Mouse (Mus musculus) megakaryocyte, adult 5-6 weeks (primary cell): Measurements from ENCODE around the gene Gm5965. TPM values are rescaled to one million over a fixed set of nuclear protein-coding genes. Genes with fewer than 3 reads are reported as not detected.
"Not testable (repeated sequence)": the region's sequence is repeated elsewhere in the genome, so short reads cannot be mapped to it uniquely, and the experiment has no call there.

Experiments
- ATAC-seq: 2 replicates; pipeline ENCODE4 v1.8.0; 2016; ENCODE audit warnings: mild to moderate bottlenecking, inconsistent platforms; ENCODE audit not compliant: poor library complexity, severe bottlenecking
- total RNA-seq, 2 experiments: library from RNA; stranded (forward) in 1 of 2; stranded (reverse) in 1 of 2; fragments of 153-499, 151-499 nt in 1 of 2; fragments of 221-1000, 200-1000 nt in 1 of 2; gene quantifications; 2 replicates each; pipeline versions ENCODE4 v1.2.3 to v1.2.4; 2015 to 2017

The Gm5965 gene
- total RNA-seq (2015) = not detected in 2 replicates
- total RNA-seq (2017) = not detected in 2 replicates

DNA sequence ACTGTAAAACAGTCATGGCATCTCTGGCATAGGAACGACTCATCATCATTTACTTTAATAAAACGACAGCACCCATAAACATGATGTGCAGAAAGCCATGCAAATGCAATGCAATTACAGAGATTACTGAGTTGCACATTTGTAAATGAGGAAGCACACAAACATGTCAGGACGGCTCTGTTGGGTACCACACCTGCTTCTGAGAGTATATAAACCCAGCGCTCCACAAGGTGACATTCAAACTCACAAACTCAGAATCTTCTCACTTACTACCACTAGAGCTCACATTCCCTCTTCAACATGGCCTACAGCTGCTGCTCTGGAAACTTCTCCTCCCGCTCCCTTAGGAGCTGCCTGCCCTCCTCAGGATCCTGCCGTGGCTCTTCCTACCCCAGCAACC, at the start of gene Gm5965:
TSS of gene Gm5965 (plus strand) at position 301 of the 400 bp plus-strand sequence.
- ATAC-seq = no peak

DNA sequence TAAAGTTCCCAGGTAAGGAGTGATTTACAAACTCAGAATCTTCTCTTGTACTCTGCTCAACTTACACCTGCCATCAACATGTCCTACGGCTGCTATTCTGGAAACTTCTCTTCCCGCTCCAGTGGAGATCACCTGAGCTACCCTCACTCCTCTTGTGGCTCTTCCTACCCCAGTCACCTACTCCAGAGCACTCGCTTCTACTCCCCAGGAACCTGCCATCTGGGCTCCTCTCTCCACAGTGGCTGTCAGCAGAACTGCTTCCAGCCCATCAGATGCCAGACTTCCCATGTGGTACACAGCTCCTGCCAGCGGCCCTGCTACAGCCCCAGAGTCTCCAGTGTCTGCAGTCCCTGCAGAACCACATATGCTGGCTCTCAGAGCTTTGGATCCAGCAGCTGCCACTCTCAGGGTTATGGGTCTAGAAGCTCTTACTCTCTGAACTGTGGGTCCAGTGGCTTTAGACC, 48.9 kb upstream of the Gm5965 start, which contains the start of gene Krtap13-1:
TSS of gene Krtap13-1 (plus strand) at position 51 of the 464 bp plus-strand sequence.
- no peak for ATAC-seq

DNA sequence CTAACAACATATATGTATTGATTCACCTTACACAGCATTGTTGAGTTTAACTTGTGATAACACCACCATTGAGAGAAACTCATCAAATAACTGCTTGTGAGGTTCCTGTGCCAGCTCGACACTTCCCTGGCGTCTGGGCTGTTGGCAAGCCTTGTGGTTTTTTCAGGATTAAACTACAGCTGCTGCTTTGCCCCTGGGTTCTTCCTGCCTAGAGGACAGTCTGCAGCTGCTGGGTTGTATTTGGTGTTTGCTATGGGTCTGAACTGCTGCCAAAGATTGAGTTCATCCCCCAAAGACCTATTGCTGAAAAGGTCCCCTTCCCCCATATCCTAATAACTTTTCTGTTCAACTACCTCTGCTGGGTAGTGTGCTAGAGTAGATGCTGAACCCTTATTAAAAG, 42.3 kb upstream of the Gm5965 start:
- ATAC-seq = no peak

- ATAC-seq = no peak
Measured at GRCm38 (mm10) chr16:88744750-88745340, 32.9 kb upstream of the Gm5965 start.

DNA sequence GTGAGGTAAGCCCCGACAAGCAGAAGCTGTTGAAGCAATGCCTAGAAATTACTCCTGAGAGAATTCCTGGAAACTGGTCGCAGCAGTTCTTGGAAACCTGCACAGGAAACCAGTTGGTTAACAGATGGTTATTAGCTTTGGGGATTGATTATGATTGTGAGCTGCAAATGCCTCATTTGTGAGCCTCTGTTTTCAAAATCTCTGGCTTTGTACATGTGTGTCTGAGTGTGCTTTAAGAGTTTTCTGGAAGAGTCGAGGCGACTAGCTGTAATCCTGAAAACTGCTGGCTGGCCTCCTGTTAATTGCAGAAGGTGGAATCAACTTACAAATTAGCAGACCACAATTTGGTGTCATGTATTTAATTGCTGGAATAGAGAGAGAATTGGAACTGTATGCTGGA, 29.8 kb upstream of the Gm5965 start:
- no peak for ATAC-seq

DNA sequence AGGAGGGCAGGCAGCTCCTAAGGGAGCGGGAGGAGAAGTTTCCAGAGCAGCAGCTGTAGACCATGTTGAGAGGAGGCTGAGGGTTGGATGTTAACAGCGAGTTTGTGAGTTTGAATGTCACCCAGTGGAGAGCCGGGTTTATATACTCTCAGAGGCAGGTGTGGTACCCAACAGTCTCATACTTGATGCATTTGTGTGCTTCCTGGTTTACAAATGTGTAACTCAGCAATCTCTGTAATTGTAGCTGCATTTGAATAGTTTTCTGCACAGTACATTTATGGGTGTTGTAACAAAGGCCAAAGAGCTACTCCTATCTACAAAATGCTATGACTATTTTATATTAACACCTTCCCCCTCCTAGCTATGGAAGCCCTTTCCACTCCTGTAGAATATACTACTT, 26.2 kb upstream of the Gm5965 start, which contains the start of gene Krtap13:
TSS of gene Krtap13 (minus strand) at position 101 of the 400 bp plus-strand sequence.
- not testable (repeated sequence) for ATAC-seq

DNA sequence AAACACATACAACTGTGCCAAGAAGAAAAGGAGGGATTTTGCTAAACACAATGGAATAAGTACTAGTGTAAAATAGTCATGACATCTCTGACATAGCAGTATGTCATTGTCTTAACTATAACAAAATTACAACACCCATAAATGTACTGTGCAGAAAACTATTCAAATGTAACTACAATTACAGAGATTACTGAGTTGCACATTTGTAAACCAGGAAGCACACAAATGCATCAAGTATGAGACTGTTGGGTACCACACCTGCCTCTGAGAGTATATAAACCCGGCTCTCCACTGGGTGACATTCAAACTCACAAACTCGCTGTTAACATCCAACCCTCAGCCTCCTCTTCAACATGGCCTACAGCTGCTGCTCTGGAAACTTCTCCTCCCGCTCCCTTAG, 19.1 kb upstream of the Gm5965 start, which contains the start of gene 2310034C09Rik:
TSS of gene 2310034C09Rik (plus strand) at position 301 of the 400 bp plus-strand sequence.
- ATAC-seq = not testable (repeated sequence)

DNA sequence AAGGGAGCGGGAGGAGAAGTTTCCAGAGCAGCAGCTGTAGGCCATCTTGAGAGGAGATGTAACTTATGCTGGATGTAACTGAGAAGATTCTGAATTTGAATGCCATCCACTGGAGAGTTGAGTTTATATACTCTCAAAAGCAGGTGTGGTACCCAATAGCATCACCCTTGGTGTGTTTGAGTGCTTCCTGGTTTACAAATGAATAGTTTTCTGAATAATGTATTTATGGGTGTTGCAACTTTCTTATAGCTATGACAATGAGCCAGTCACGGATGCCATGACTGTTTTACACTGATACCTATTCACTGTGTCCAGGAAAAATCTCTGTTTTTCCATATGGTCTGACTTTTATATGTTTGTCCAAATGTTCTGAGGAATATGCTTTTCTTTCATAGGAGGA, 3.6 kb upstream of the Gm5965 start, which contains the start of gene 2310057N15Rik:
TSS of gene 2310057N15Rik (minus strand) at position 101 of the 400 bp plus-strand sequence.
- ATAC-seq = no peak

- ATAC-seq = no peak
Measured at GRCm38 (mm10) chr16:88786786-88787185, 9.1 kb downstream of the Gm5965 start.

DNA sequence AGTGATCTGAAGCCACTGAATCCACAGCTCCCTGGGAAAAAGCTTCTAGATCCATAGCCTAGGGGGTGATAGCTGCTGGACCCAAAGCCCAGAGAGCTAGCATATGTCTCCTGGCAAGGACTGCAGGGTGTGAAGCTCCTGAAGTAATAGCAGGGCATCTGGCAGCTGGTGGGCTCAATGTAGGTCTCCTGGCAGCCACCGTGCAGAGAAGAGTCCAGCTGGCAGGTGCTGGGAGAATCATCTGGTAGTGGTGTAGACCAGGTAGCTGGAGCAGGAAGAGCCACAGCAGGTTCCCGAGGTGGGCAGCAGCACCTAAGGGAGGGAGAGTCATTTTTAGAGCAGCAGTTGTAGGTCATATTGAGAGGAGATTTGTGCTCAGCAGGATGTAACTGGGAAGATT, 34.1 kb downstream of the Gm5965 start, which contains the start of gene Gm20741:
TSS of gene Gm20741 (minus strand) at position 394 of the 400 bp plus-strand sequence.
- no peak for ATAC-seq

DNA sequence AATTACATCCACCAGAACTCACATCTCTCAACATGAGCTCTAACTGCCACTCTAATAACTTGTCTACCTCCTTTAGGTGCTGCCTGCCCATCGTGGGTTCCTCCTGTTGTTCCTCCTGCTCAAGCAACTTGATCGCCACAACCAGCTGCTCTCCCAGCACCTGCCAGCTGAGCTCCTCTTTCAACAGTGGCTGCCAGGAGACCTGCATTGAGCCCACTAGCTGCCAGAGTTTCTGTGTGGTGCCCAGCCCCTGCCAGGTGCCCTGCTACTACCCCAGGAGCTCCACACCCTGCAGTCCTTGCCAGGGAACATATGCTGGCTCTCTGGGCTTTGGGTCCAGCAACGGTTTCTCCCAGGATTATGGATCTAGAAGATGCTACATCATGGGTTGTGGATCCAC, 42.4 kb downstream of the Gm5965 start, which contains the start of gene Krtap15:
TSS of gene Krtap15 (plus strand) at position 150 of the 400 bp plus-strand sequence.
- ATAC-seq = no peak

DNA sequence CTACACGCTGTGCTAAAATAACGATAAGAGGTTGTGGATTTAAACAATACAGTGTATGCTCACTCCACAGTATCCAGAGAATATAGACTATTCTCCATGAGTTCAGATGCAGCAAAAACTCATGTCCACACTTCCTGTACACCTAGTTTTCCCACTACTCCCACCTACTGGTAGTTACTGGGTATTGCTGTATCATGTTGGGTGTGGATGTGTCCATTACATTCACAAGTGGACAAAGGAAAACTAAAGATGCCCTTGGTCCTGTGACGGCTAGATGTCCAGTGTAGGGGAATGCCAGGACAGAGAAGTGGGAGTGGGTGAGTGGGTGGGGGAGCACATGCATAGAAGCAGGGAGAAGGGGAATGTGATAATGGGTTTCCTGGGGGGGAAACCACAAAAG, 46.0 kb downstream of the Gm5965 start:
- ATAC-seq = no peak

GRCm38 (mm10) chr16:88826095-88826652, 48.5 kb downstream of the Gm5965 start, which contains the start of gene Krtap14:
Gene Krtap14, minus strand, starts transcription at chr16:88826145.
- ATAC-seq = no peak

- no peak for ATAC-seq
Measured at GRCm38 (mm10) chr16:88826978-88827377, 49.3 kb downstream of the Gm5965 start.

Other genes with a start within 250 kb of the Gm5965 start
- gene Cldn8, start 214.7 kb upstream of the Gm5965 start, total RNA-seq (2015) = not detected in 2 replicates
- gene Cldn8, start 214.7 kb upstream of the Gm5965 start, total RNA-seq (2017) = not detected in 2 replicates
- gene Krtap24-1, start 165.6 kb upstream of the Gm5965 start, total RNA-seq (2015) = not detected in 2 replicates
- gene Krtap24-1, start 165.6 kb upstream of the Gm5965 start, total RNA-seq (2017) = not detected in 2 replicates
- not detected in 2 replicates for gene 2310079G19Rik, start 150.2 kb upstream of the Gm5965 start, total RNA-seq (2015)
- gene 2310079G19Rik, start 150.2 kb upstream of the Gm5965 start, total RNA-seq (2017) = not detected in 2 replicates
- gene Krtap26-1, start 130.1 kb upstream of the Gm5965 start, total RNA-seq (2015) = not detected in 2 replicates
- gene Krtap26-1, start 130.1 kb upstream of the Gm5965 start, total RNA-seq (2017) = not detected in 2 replicates
- not detected in 2 replicates for gene Krtap27-1, start 106.2 kb upstream of the Gm5965 start, total RNA-seq (2015)
- not detected in 2 replicates for gene Krtap27-1, start 106.2 kb upstream of the Gm5965 start, total RNA-seq (2017)
- gene 2310061N02Rik, start 69.9 kb upstream of the Gm5965 start, total RNA-seq (2015) = not detected in 2 replicates
- not detected in 2 replicates for gene 2310061N02Rik, start 69.9 kb upstream of the Gm5965 start, total RNA-seq (2017)
- gene Krtap13-1, start 49.0 kb upstream of the Gm5965 start, total RNA-seq (2015) = not detected in 2 replicates
- gene Krtap13-1, start 49.0 kb upstream of the Gm5965 start, total RNA-seq (2017) = not detected in 2 replicates
- not detected in 2 replicates for gene Krtap13, start 26.3 kb upstream of the Gm5965 start, total RNA-seq (2015)
- gene Krtap13, start 26.3 kb upstream of the Gm5965 start, total RNA-seq (2017) = not detected in 2 replicates
- gene 2310034C09Rik, start 19.0 kb upstream of the Gm5965 start, total RNA-seq (2015) = not detected in 2 replicates
- gene 2310034C09Rik, start 19.0 kb upstream of the Gm5965 start, total RNA-seq (2017) = not detected in 2 replicates
- not detected in 2 replicates for gene 2310057N15Rik, start 3.7 kb upstream of the Gm5965 start, total RNA-seq (2015)
- not detected in 2 replicates for gene 2310057N15Rik, start 3.7 kb upstream of the Gm5965 start, total RNA-seq (2017)
- gene Gm20741, start 34.3 kb downstream of the Gm5965 start, total RNA-seq (2015) = not detected in 2 replicates
- gene Gm20741, start 34.3 kb downstream of the Gm5965 start, total RNA-seq (2017) = not detected in 2 replicates
- gene Krtap15, start 42.3 kb downstream of the Gm5965 start, total RNA-seq (2015) = not detected in 2 replicates
- gene Krtap15, start 42.3 kb downstream of the Gm5965 start, total RNA-seq (2017) = not detected in 2 replicates
- gene Krtap14, start 48.2 kb downstream of the Gm5965 start, total RNA-seq (2015) = not detected in 2 replicates
- not detected in 2 replicates for gene Krtap14, start 48.2 kb downstream of the Gm5965 start, total RNA-seq (2017)
- gene Krtap19-1, start 91.5 kb downstream of the Gm5965 start, total RNA-seq (2015) = not detected in 2 replicates
- not detected in 2 replicates for gene Krtap19-1, start 91.5 kb downstream of the Gm5965 start, total RNA-seq (2017)
- not detected in 2 replicates for gene Krtap19-2, start 96.4 kb downstream of the Gm5965 start, total RNA-seq (2015)
- not detected in 2 replicates for gene Krtap19-2, start 96.4 kb downstream of the Gm5965 start, total RNA-seq (2017)
- gene Krtap19-3, start 100.1 kb downstream of the Gm5965 start, total RNA-seq (2015) = not detected in 2 replicates
- gene Krtap19-3, start 100.1 kb downstream of the Gm5965 start, total RNA-seq (2017) = not detected in 2 replicates
- not detected in 2 replicates for gene Krtap19-4, start 107.2 kb downstream of the Gm5965 start, total RNA-seq (2015)
- gene Krtap19-4, start 107.2 kb downstream of the Gm5965 start, total RNA-seq (2017) = not detected in 2 replicates
- gene Krtap19-5, start 118.6 kb downstream of the Gm5965 start, total RNA-seq (2015) = not detected in 2 replicates
- not detected in 2 replicates for gene Krtap19-5, start 118.6 kb downstream of the Gm5965 start, total RNA-seq (2017)
- gene Krtap19-9b, start 154.4 kb downstream of the Gm5965 start, total RNA-seq (2015) = not detected in 2 replicates
- not detected in 2 replicates for gene Krtap19-9b, start 154.4 kb downstream of the Gm5965 start, total RNA-seq (2017)
- not detected in 2 replicates for gene Krtap16-3, start 185.0 kb downstream of the Gm5965 start, total RNA-seq (2015)
- gene Krtap16-3, start 185.0 kb downstream of the Gm5965 start, total RNA-seq (2017) = not detected in 2 replicates
- not detected in 2 replicates for gene Krtap22-2, start 232.9 kb downstream of the Gm5965 start, total RNA-seq (2015)
- gene Krtap22-2, start 232.9 kb downstream of the Gm5965 start, total RNA-seq (2017) = not detected in 2 replicates
- not detected in 2 replicates for gene Gm10229, start 237.4 kb downstream of the Gm5965 start, total RNA-seq (2015)
- not detected in 2 replicates for gene Gm10229, start 237.4 kb downstream of the Gm5965 start, total RNA-seq (2017)